Mouse (Mus musculus) kidney, postnatal 4 days (tissue): ENCODE data around the gene Sec61g.
A peak's percentile ranks its signal among the peaks of the same experiment; 100 is the strongest.
"Not testable (repeated sequence)": the region's sequence is repeated elsewhere in the genome, so short reads cannot be mapped to it uniquely, and the experiment has no call there.

ENCODE experiments used
- DNase-seq, 2 experiments: peaks; one replicate each; pipeline ENCODE4 v3.0.0; 2021; ENCODE audit warnings: mixed read lengths in 2 of 2

The Sec61g gene

DNA sequence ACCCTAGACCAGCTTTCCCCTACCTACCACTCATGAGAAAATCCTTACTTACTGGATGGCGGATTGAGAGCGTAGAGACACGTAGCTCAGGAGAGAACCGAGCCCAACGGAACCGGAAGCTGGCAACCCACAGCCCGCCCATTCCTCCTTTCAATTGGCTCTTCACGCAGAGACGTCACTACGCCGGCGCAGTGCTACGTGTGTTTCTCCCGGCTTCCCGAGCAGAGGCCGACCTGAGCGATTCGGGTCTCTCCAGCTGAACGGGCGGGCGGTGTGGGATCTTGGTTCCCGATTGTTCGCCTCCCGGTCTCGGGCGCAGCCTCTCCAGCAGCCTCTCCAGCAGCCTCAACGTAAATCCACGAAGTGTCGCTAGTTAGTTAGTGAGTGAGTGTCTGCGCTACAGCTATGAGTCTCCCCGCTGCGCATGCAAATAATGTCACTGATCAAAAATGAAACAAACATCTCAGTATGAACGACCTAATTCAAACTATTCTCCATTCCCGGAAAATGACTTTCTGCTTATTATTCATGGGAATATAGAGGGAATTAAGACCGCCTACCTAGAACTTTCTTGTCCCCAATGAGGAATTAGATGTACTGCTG, at the start of gene Sec61g:
Sec61g (minus strand) TSS at position 433 of the 603 bp plus-strand sequence.
- DNase-seq: peak; percentile 93 to 95

DNA sequence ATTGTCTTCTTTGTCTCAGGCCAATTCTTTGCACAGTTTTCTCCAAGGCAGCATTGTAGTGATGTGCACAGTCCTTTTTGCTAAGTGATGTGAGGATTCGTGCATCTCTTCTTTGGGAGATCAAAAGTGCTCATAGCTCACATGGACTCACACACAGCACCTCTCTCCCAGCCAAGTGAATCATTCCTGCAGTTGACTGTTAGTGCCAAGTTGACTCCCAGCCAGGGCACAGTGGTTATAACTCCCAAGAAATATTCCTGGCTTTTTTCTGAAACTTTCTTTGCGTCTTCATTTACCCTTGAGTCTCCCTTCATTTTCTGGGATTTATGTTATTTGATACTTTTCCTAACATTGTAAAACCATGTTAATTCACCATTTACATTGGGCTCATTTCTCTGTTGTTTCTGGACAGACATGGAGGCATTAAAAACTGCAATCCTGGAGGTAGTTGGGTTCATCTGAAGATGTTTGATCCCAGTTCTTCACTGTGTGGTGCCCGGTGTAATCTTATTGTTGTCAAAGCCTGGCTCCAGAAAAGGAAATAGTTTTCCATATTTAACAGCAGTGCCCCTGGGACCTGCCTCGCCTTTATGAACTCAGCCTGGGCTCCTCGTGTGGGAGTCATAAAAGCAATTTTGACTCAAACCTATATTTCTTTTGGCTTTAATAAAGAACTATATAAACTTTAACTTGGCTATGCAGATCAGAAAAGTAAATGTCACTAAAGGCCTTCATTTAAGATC, 38.3 kb upstream of the Sec61g start:
- DNase-seq: peak; percentile 7 to 10

DNA sequence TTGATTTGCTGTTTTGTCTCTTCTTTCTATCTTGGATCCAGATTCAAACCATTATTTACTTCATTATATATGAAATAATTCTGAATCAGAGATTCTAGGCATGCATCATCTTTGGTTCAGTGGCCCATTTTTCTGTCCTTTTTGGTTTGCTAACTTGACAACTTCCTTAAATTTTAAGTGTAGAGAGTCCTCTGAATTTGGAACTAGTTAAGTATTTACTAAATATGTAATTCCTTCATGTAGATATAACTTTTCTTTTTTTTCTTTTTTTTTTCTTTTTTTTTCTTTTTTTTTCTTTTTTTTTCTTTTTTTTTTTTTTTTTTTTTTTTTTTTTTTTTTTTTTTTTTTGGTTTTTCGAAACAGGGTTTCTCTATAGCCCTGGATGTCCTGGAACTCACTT, 29.1 kb upstream of the Sec61g start:
- no peak for DNase-seq

DNA sequence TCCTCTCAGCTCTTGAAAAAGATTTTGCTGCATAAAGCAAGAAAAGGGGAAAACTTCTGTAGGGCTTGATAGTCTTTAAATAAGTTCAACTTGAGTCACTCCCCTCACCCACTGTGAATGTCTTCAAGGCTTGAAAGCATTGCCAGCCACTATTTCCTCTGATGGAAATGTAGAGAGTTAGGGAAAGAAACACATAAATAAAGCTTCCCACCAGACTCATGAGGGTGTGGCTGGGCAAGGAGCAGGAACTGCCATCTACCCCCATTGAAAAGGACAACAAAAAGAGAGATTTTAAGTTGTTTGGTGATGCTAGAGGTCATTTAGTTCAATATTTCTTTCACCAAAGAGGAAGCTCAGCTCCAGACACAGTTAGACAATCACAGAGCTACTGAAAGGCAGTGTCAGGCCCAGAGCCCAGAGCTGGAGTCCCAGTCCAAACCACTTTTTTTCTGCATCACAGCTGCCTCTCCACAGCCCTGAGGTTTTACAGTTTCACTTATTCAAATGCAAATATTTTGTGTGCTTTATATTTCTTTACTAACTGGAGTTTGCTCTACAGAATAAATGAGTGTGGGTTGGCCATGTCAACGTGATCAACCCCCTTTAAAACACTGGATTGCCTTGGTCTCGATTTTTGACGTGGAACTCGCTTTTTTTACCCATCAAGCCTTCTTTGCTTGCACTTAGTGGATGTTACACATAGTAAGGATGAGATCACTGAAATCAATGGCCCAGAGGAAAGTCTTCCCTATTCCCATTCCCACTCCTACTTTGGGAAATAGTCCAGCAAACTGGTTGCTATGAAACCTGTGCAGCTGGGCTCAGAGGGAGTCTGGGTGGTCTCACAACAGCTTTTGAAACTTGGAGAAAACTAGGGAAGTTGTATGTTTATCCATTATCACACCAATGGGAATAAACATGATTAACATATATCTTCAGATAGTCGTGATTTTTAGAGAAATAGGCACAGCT, 26.6 kb upstream of the Sec61g start:
- DNase-seq: no peak

DNA sequence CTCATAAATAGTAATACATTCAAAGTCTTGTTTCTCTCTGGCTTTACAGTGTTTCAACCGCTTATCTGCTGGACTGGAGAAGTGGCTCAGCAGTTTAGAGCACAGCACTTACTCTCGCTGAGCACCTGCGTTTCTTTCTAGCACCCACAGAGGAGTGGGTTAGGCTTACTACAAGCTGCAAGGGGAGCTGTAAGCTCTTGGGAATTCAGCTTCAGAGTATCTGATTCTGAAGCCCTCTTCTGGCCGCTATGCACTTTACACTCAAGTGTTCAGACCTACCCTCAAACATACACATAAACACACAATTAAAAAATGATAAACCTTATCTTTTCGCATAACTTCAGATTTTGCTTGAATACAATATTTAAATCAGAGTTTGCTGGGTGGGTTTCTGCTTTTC, 24.6 kb upstream of the Sec61g start:
- DNase-seq: peak in 1 of 2 experiments; percentile 20

DNA sequence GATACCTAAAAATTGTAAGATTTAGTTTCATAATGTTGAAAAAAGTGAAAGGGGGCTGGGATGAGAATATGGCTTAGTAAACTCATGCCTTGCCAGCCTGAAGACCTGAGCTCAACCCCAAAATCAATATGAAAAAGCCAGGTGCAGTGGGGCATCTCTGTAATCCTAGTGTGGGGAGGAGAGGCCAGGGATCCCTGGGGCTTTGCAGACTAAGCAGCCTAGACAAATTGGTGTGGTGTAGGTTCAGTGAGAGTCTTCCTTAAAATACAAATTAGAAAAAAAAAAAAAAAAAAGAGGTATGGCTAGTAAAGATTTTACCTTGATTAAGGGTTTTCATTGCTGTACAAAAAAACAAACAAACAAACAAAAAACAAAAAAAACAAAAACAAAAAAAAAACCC, 20.6 kb upstream of the Sec61g start:
- DNase-seq: no peak

DNA sequence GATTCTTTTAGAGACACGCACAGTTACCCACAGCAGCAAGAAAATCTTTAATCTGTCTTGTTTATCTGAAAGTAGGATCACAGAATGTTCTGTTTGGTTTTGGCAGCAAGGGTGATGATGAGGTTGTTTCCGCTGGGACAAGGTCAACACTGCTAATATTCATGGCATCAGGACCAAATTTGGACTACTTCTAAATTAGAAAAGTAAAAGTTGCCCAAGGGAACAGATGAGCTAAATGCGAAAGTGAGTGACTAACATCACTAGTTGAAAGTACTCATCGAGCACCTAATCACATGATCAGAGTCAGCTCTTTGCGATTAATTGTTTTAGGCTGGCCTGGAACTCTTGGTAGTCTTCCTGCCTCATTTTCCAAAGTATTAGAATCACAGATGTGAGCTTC, 20.1 kb upstream of the Sec61g start:
- DNase-seq: no peak

DNA sequence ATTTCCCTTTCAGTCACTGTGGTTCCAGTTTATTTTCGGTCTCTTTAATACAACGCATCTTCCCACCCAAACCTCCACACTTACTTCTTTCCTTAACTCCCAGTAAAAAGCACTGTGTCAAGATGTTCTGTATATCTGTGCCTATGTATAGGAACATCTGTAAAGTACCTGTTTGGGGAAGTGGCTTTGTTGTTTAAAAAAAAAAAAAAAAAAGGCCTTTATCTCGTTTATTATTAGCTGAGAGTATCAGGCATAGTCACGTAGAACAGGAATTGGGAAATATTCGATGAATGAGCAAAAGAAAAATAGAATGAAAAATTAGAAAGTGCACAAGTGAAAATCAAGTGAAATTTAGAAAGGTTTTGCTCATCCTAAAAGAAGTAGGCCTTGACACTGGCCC, 19.5 kb upstream of the Sec61g start:
- no peak for DNase-seq

DNA sequence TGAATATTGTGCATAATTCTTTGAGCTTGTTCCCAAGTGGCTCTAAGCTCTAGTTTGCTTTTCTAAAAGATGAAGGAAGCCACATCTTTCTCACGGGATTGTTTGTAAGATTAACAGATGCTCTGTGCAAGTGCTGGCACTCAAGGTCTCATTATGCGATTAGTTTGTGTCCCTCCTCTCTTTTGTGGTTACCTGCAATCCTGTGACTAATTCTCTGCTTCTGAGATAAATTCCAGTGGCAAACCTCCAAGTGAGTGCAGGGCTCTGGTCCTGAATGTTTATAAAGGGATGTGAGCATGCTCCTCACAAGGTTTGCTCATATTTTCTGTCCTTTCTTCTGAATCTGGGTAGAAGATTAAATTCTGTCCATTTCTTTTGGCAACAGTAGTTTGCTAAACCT, 18.2 kb upstream of the Sec61g start:
- DNase-seq: no peak

DNA sequence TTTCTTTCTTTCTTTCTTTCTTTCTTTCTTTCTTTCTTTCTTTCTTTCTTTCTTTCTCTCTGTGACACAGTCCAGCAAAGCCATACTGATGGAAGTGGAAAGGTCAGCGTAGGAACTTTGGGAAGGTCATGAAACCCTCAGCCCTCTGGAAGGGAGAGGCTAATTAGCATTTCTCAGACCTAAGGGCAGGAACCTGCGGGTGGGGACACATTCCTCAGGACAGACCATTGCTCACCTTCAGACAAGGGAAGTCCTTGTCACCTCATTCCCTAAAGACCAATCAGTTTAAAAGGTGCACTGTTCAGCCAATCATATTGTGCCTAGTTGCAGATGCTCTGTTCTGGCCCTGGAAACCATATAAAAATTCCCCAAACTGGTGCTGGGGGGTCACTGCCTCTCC, 17.4 kb upstream of the Sec61g start:
- DNase-seq: no peak

DNA sequence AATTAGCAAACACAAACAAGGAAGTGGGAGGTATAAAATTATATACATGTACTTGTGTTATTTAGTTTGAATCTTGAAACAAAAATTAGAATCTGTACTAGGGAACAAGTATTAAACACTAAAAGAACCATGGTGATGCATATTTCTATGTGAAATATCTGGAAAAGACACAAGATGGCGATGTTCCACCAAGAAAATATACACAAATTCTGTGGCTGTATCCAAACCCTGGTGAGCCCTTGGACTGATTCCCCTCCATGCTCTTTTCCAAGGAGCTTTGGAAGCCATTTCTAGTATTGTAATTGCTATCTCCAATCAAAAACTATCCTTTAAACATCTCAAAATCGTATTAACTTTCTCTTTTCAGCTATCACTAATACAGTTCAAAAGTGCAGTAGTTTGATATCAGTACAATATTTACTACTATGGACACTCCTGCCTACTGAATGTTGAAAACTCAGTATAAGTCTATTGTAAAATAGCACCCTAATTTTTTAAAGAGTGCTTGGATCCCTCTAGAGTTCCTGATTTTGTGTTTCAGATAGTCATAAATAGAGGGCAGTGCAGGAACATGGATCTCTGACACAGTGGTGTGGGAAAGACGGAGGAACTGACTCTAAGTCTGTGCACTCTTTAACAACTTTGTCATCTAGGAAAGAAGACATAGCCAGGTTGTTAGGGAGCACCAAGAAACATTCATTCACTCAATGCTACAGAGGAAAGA, 16.8 kb upstream of the Sec61g start:
- peak; percentile 12 to 23 for DNase-seq

DNA sequence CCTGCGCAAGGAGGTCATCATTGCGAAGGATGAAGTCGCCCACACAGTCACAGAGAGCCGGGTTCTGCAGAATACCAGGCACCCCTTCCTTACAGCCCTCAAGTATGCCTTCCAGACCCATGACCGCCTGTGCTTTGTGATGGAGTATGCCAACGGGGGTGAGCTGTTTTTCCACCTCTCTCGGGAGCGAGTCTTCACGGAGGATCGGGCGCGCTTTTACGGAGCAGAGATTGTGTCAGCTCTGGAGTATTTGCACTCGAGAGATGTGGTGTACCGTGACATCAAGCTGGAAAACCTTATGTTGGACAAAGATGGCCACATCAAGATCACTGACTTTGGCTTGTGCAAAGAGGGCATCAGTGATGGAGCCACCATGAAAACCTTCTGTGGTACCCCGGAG, 6.8 kb upstream of the Sec61g start:
- DNase-seq: not testable (repeated sequence)

DNA sequence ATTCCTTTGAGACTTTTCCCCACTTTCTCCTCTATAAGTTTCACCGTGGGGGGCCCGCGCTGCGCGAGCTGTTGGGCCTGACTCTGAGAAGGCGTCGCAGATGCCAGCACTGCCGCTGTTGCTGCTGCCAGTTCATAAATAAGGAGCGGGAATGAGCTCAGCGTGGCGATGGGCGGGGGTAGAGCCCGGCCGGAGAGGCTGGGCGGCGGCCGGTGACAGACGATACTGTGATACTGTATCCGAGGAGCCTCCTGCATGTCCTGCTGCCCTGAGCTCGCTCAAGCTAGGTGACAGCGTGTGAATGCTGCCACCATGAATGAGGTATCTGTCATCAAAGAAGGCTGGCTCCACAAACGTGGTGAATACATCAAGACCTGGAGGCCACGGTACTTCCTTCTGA, 5.9 kb upstream of the Sec61g start:
- DNase-seq: not testable (repeated sequence)

DNA sequence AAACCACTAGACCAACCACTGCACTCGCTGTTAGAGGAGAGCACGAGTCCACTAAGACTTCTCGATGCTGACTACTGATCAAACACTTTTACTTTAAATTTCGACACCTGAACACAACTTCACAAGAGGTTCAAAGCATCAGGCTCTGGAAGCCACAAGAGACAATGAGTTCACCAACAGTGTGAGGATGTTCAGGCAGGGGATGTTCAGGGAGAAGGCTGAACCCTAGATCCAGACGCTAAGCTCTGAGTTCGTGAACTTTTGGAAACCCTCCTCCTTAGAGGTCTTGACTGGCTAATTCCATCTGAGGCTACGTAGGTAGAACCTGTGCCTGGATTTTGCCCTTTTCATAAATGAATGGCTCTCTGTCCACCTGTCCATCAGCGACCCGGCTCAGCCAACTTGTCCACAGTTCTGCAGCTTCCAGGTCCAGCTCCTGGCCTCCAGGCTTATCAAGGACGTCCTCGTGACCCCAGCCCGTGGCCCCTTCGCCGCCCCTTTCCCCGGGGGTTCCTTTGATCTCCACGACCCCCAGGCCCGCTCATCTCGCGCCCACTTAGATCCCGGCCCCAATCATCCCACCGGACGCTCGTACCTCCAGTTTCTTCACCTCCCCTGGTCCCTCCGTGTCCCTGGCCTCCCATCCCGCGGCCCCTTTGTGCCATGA, 766 bp downstream of the Sec61g start:
- DNase-seq: peak in 1 of 2 experiments; percentile 46

DNA sequence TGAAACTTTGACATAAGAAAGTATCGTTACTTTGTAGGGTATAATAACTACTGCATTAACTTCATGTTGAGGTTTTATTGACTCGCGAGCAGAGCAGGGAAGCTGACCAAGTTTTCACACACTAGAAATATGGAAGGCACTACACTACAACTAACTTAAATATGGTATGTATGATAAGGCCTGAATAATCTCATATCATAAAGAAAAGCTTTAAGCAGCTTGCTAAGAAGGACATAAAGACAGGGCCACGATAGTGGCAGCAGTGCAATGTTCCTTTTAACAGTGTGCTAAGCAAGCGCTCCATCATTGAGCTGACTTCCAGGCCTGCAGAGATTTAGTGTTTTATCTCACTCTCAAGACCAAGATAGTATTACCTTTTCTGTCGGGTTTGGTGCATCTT, 2.3 kb downstream of the Sec61g start:
- no peak for DNase-seq

DNA sequence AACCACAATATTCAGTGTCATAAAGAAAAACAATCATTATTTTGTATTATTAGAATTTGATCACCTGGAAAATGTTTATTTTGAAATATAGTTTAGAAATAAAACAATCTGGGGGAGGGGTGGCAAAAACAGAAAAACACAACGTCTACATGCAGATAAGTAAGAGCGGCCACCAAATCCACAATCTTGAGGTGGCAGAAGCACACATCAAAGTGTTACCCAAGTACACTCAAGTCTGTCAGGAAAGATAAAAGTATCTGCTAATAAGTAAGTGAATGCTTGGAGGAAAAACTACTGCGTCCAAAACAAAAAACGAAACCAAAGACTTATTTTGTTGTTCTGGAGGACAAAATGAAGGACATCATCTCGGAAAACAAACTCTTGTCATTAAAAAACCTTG, 5.1 kb downstream of the Sec61g start:
- DNase-seq: no peak

DNA sequence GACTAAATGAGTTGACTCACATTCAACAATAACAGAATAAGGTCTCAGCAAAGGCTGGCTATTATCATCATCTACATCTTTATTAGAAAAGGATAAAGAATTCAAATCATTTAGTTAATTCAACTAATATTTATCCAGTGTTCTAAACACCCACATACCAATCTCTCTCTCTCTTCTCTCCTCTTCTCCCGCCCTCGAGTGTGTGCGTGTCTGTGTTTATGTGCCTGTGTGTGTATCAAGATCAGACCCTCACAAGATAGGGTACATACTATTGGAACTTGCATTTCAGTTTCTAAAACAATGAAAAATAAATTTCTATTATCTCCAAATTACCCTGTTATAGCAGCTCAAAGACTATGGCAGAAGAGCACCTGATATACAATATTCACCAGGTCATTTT, 5.5 kb downstream of the Sec61g start:
- DNase-seq: no peak

DNA sequence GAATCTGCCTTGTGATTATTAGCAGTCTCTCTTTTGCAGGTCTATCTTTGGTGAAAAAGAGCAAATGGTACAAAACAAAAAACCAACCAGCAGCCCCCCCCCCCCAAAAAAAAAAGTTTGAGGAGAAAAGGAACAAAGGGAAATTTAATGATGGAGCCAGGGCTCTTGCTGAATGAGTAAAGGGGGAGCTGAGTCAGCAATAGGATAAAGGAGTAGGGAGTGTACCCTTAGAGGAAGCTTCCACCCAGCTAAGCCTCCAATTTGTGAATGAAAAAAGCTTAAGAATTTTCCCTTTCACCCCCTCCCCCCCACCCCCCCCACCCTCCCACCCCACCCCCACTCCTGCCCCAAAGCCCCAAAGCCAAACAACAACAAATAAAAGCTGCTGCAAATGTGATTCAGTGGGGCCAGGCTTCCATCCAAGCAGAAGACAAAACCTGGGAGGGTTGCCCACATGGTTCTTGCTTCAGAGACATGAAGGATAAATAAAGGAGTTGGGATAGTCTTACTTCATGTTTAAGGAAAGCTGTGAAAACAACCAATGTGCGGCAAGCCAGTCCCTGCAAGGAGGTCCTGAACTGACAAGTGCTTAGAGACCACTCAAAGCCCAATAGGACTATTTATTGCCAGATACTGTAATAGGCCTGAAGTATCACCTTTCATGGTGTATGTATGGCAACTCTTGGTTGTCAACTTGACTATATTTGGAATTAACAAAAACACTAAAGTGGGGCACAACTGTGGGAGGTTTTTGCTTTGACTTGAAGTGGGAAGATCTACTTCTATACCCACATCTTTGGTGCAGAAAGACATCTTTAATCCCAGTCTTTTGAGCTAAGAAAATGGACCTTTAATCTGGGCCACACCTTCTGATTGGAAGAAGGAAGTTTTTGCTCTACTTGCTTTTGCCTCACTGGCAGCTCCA, 9.3 kb downstream of the Sec61g start:
- no peak for DNase-seq
